Mouse (Mus musculus): ENCODE results near the gene Fam117a.

The Fam117a gene

DNA sequence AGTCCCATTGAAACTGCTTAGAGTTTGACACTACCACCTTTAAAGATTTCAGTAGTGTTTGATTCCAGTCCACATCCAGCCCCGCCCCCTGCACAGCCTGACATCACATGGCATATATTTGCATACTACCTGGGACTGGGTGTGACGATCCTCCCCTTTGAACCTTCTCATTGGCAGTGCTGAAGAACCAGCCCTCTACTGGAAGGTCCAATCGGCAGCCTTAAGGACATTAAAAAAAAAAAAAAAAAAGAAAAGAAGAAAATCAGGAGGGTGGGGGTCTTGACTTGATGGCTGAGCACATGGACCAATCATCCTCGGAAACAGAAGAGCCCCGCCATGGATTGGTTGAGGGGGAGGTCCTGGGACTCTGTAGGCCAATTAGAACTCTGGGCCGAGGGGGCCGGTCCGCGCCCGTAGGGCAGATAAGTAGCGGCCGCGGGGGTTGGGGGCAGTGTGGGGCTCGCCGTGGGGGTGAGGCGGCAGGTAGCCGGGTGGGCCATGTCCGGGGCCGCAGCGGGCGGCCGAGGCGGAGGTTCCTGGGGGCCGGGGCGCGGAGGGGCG is at the start of gene Fam117a:
Gene Fam117a, plus strand, starts transcription at position 451 of the 561 bp plus-strand sequence.
- under 1% methylated on average over 22 of the region's 27 CpGs for WGBS

DNA sequence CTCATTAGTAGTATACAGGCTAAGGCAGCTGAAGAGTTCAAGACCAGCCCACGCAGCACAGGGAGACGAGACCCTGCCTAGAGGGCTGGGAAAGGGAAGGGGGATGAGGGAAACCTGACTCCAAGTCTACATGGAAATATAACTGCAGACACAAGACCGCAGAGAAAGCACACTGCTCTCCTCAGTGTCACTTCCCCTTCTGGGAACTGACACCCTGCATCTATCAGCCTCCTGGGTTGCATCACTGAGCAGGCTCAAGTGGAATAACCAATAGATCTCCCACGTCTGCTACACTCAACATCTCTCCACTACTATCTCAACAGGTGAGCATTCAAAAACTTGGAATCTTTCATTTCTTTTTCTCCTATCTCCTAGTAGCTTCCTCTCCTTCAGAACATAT is 44.8 kb upstream of the Fam117a start:
- 76% methylated on average over 4 of the region's 4 CpGs for WGBS

DNA sequence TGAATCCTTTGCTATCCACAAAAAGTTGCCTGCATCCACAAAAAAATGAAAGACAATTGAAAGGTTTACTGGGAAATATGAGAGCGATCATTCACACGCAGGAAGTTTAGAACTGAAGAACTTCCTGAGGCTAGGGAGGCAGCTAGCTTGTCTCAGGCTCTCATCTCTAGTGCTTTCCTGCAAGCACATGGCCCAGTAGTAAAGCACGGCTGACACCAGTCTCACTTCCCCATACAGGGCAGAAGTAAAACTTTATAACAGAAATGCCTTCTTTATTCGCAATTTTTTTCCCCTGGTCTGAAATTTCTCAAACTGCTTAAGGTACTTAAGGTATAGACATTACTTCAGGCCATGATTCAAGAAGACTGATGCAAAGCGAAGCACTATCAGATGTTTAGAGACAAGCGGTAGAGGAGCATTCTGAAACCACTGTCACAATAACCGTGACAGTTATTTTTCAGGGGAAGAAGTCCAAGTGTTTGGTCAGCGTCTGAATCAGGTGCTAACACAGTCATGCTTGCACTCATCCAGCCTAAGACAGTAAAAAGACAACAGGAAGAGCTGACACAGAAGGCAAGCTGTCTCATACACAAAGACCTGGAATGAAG is 43.7 kb upstream of the Fam117a start:
- 80% methylated on average over 8 of the region's 8 CpGs for WGBS

DNA sequence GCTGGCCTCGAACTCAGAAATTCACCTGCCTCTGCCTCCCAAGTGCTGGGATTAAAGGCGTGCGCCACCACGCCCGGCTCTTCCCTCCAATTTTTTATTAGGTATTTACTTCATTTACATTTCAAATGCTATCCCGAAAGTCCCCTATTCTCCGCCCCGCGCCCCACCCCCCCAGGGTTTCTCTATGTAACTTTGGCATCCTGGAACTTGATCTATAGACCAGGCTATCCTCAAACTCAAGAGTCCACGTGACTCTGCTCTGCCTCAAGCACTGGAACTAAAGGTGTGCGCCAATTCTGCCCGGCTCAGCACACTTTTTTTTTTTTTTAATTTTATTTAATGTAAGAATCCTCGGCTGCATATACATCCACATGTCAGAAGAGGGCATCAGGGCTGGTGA is 41.1 kb upstream of the Fam117a start:
- WGBS = 94% methylated on average over 13 of the region's 13 CpGs

DNA sequence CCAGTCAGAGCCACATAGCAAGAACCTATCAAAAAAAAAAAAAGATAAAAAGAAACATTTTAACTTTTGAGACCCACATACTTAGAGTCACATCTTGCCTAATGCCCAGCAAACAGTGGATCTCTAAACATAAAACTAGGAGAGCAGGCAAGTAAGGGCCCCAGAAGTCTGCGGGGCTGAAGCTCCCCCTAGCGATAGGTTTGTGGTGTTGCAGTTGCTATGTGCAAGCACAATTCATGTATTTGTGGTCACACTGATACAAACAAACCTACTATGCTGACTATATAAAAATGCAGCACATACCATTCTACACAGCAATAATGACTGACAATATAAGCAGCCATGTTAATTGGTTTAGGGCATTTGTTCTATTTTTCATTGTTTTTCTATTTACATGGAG is 38.7 kb upstream of the Fam117a start:
- WGBS = 7% methylated on average over 2 of the region's 2 CpGs

DNA sequence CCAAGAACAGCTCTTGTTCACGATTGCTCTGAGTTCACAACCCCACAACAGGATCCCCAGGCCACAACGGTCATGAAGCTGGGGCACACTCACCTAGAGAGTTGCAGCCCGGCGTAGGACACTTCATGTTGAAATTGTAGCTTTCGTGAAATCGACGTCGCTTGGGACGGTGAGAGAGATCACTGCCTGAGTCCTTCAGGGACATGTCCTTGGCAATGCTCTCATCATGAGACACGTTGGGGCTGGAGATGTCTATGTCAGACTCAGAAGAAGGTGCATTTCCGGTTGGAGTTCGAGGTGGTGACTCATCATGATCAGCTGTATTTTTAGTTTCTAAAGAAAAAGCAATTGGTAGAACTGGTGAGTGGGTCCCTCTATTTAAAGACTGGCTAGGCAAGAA is 36.9 kb upstream of the Fam117a start:
- WGBS = 75% methylated on average over 12 of the region's 12 CpGs

DNA sequence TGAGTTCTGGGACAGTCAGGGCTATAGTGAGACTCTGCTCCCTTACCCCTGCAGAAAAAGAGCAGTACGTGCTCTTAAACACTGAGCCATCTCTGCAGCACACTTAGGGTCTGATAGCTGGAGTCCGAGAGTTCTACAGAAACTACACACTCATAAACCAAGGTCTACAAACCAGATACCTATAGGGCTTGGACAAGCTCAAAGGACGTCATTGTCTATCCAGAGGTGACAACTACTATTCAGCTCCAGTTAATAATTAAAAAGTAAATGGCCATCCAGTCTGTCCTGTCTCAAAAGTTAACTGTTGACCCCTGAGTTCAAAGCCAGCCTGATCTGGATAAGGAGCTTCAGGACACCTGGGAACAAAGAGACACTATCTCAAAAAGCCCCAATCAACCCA is 35.0 kb upstream of the Fam117a start:
- 93% methylated on average over 3 of the region's 3 CpGs for WGBS

DNA sequence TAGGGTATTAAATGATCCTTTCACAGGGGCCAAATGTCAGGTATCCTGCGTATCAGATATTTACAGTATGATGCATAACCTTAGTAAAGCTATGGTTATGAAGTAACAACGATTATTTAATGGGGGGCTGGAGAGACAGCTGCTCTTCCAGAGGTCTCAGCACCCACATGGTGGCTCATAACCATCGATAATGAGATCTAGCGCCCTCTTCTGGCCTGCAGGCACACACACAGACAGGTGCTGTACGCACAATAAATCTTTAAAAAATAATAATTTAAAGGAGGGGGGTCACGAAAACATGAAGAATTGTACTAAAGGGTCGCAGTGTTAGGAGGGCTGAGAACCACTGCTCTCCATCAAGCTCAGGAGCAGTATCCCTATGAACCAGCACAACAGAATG is 31.2 kb upstream of the Fam117a start:
- WGBS = 92% methylated on average over 7 of the region's 7 CpGs

DNA sequence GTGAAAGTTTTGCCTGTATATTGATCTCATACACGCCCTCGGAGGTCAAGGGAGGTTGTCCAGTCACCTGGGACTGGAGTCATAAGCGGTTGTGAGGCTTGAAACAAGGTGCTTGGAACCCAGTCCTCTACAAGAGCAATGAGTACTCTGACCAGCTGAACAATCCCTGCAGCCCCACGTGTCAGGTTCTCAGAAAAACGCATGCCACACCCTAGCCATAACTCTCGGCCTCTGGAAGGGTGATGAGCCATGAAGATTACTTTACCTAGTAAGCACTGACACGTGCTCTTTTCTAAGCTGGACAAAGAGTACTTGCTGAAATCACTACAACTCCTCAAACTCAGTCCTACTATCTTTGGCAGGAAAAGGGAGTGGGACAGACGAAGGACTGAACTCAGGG is 29.3 kb upstream of the Fam117a start:
- WGBS = 76% methylated on average over 8 of the region's 8 CpGs

DNA sequence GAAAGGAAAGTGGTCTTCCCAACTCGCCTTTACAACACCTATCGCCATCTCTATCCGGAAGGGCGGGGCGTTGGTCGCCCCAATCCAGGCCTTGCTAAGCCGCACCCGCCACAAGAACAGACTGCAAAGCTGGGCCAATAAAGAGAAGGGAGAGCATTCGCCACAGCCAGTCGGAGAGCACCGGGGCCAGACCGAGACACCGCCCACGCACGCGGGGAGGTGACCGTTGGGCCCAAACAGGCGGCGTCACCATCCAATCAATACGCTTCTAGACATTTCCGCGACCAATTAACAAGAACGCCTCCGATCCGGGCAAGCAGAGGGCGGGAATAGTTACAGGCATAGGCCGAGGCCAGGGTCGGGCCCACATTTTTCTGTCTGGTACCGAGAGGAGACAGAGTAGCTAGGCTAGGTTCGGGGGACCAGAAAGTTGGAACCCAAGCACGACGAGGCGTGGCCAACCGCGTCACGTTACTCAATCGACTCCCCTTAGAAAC is 27.3 kb upstream of the Fam117a start:
- WGBS = 1% methylated on average over 37 of the region's 37 CpGs

DNA sequence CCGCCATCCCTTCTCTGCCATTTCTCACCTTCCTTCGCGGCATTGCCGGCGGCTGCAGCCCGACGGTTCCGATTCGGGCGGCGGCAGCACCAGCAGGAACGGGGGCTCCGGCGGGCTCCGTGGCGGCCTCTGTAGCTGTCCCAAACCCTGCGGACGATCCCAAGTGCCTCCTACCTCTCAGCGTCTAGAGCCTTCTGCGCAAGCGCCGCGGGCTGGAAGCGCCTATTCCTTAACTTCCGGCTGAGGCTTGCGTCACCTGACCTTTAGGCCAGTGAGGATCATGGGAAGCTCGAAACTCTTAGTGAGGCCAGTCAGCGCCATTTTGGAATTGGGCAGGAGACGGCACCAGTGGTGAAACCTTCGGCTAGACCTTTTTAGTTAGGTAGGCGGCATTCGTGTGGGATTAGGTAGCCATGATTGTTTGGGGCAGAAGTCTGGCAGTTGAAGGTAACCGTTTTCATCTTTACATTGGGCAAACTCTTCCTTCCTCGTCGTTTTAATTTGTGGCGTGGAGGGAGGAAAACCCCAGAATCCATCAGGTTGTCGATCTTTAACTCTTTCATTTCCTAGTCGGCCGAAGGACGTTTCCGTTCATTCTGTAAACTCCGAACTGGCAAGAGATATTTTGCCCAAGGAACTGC is 26.7 kb upstream of the Fam117a start, which contains the start of gene Kat7:
Gene Kat7, minus strand, starts transcription at position 240 of the 641 bp plus-strand sequence.
- WGBS = under 1% methylated on average over 42 of the region's 42 CpGs

DNA sequence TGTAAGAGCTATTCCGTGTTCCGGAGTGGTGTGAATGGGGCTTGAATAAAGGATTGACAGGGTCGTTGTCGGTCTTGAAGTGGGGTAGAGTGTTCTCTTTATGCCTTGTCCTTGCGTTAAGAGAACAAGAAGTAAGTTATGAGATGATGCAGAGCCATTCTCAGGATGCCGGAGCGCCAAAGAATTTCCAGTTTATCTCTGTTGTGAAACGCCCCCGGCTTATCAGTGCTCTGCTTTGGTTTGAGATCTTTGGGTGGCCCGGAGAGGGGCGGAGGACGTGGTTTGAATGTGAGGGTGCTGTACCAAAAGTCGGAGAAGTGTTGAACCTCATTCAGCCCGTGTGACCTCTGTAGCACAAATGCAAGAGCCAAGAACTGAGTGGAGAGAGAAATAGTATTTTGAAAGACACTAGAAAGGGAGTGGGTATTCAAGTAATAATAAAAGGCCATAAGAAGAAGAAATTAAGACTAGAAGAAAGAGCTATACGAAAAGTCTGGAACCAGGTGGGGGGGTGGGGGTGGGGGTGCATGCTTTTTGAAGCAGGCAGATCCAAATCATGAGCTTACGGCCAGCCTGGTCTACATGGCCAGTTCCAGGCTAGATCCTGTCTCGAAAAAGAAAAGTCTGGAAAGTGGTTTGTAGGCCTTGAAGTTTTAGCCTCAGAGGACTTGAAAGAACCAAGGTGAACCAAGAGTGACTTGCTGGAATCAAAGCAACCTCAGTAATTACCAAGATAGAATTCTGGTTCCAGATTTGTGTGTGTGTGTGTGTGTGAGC is 26.0 kb upstream of the Fam117a start:
- WGBS = 4% methylated on average over 17 of the region's 17 CpGs

DNA sequence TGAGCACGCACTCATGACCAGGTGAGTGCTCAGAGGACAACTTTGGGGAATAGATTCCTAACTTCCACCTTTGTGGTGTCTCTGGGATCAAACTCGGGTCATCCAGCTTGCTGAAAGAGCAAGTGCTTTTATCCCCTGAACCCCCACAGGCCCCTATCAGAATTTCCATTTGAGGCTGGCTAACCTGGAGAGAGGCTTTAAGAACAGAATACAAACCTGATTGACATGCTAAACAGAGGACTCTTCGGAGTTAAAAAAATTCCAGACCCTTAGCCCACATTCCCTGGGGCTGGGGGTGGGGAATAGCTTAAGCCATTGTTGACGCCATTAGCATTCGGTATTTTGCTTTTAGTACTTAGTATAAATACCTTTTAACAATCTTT is 25.4 kb upstream of the Fam117a start:
- WGBS = 38% methylated on average over 5 of the region's 5 CpGs

DNA sequence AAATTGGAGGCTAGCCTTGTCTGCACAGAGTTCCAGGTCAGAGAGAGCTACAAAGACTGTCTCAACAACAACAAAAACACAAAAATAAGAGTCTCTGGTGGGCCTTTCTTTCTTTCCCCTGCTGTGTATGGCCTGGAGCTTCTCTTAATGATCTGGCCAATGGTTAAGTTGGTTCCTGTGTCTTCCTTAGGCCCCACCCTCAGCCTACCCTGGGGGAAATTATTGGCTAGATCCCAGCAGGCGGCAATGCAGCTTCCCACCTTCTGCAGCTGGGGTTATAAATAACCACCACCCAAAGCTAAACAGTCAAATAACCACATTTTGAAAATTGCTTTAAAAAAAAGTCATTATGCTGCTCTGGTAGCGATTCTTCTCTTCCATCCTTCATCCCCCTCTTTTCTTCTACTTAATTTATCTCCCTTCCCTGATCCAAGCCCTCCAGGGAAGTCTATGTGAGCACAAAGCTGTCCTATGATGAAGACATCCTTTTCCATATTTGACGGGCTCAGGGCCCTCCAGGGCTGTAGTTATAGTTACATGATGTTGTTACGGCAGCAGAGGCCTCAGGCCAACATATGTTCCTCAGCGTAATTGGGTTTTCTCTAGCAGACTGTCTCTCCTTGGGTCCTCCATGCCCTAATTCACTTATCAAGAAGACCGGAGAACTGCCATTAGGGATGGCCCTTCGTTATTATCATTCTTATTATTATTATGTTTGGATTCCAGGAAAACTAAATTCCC is 21.4 kb upstream of the Fam117a start:
- 83% methylated on average over 7 of the region's 7 CpGs for WGBS

DNA sequence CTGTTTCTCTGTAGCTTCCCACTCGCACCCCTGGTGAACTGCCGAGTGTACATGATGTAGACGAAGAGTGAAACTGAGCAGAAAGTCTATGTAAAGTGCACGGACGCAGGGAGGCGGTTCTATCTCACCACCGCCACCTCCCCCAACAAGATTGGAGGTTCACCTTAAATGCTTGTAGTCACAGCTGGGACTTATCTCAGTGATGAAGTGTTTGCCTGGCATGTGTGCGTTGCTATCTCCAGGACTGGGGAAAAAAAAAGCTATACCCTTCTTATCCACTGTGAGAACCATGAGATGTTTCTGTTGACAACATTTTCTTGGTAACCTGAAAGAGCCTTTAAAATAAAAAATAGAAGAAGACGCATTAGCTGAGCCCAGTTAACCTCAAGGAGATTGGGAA is 18.7 kb upstream of the Fam117a start:
- WGBS = 91% methylated on average over 9 of the region's 9 CpGs

DNA sequence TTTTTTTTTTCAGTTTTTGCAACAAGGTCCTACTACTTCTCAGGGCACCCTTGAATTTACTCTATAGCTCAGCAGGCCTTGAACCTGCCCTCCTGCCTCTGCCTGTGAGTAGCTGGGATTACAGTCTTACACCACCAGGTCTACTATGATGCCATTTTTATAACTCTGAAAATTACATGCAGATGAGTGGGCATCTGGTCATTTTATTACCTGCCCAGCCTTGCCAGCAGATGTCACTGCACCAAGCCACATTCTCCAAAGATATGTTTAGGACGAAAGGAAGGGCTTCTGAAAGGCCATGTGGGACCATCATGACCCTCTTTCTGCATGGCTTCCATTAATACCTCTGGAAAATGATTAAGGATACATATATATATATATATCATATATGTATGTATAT is 17.3 kb upstream of the Fam117a start:
- 51% methylated on average over 1 of the region's 1 CpGs for WGBS

DNA sequence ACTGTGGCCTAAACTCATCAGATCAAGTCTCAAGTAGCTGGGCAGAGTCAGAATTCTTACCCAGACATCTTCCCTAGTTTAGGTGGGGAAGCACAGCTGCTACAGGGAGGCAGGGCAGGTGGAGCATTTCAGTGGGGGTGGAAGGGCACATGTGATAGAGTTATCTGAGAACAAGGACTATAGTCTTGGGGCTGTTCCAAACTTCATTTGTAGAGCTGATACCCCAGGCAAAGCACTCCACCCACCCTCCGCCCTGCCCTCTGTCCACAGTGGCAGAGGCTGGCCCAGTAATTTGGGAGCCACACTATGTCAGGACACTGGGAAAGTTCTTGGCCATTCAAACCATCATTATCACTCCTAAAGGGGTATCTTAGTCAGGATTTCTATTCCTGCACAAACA is 16.8 kb upstream of the Fam117a start:
- 92% methylated on average over 1 of the region's 1 CpGs for WGBS

DNA sequence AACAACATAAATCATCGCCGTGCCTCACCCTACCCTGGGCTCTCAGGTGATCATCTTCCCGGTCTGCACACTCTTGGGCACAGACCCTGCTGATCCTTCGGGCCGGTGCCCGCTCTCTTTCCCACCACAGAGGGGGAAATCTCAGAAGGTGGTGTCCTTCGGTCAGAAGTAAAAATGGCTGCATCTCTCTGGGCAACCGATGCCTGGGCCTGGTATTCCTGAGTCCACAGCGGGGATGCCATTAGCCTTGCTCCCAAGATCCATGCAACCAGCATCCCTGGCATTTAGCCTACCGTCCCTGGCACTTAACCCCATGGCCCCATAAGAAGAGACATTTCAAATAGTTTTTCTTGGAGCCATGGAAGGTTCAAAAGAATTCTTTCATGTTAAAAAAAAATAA is 12.6 kb upstream of the Fam117a start:
- WGBS = 91% methylated on average over 10 of the region's 10 CpGs

DNA sequence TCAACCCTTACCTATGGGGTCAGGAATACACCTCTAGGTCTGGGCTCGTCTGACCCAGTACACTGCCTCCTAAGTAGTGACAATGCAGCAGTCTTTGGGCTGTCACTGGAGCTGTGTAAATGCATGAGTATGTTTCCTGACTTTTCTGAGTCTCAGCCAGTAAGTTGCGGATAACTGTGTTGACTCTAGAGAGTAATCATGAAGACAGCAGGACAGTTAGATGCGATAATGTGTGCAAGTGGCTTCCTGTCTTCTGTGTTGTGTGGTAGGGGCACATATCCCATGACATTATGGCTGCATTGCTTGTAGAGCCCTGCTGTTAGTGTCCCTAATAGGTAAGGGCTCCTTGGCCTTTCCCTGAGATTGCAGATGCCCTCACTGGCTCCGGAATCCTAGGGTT is 11.0 kb upstream of the Fam117a start:
- 94% methylated on average over 4 of the region's 4 CpGs for WGBS

DNA sequence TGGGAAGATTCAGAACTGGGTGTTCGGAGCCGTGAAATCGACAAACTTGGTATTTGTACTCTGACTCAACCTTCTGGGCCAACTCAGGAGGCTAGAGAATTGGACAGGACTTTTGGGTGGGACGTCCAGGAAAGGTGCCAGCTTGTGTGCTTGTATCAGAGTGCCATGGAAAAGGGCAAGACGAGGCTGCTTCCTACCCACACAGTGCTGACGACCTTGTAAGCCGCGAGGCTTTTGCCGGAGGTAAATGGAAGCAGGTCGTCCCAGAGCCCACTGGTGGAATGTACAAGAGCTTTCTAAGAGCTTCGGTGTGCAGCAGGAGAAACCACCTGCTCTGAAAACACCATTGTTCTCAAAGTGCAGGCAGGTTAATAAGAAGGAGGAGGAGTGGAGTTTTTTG is 10.6 kb upstream of the Fam117a start:
- whole genome bisulfite sequencing = 68% methylated on average over 11 of the region's 11 CpGs

DNA sequence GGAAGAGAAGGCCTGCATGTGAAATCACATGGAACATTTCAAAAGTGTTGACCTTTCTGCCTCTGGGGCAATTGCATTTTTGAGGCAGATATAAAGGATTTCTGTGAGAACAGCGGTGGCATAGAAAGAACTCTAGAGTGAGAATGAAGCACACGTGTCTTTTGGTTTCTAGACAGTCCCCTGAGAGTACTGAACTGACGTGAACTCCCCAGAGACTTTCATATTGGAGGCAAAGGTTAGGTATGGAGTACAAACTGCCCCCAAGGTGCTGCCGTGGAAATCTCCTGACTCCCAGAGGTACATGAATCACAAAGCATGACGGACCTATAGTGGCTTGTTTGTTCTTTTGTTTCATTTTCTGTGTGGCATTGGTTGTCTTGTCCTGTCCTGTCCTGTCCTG is 8.2 kb upstream of the Fam117a start:
- WGBS = 91% methylated on average over 5 of the region's 5 CpGs

DNA sequence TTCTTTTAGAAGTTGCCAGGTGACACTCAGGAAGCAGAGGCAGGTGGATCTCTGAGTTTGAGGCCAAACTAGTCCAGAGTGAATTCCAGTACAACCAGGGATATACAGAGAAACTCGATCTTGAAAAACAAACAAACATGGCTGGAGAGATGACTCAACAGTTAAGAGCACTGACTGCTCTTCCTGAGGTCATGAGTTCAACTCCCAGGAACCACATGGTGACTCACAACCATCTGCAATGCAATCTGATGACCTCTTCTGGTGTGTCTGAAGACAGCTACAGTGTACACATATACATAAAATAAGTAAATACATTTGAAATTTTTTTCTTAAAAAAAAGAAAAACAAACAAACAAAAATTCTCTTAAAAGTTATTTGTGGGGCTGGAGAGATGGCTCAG is 6.2 kb upstream of the Fam117a start:
- 68% methylated on average over 1 of the region's 1 CpGs for WGBS

Data from cerebral cortex, adult 2 months (tissue).